Mouse (Mus musculus) mouse trophoblast stem cell (cell line): ENCODE data around the gene Ptprj.

Experiments used
- in situ Hi-C, 2 experiments: fragments of 300-500 bp; cut with MseI, MboI; formaldehyde crosslinking; loops; 2 replicates in 1 of 2; 3 replicates in 1 of 2; pipeline ENCODE4 v1.15.1; 2025

Gene Ptprj

GRCm38 (mm10) chr2:90559688-90560196, 20.7 kb downstream of the Ptprj start:
- in situ Hi-C loops: no loop called here

GRCm38 (mm10) chr2:90559015-90559687, 21.3 kb downstream of the Ptprj start:
- in situ Hi-C loops: no loop called here

- in situ Hi-C loops: no loop called here
Measured at GRCm38 (mm10) chr2:90558361-90558760, 22.1 kb downstream of the Ptprj start.

- in situ Hi-C loops: no loop called here
Measured at GRCm38 (mm10) chr2:90557913-90558312, 22.5 kb downstream of the Ptprj start.

GRCm38 (mm10) chr2:90555744-90556143, 24.7 kb downstream of the Ptprj start:
- in situ Hi-C loops: no loop called here

- in situ Hi-C loops: no loop called here
Measured at GRCm38 (mm10) chr2:90554806-90555205, 25.6 kb downstream of the Ptprj start.

GRCm38 (mm10) chr2:90553861-90554260, 26.6 kb downstream of the Ptprj start:
- in situ Hi-C loops: no loop called here

GRCm38 (mm10) chr2:90550656-90551055, 29.8 kb downstream of the Ptprj start:
- in situ Hi-C loops: no loop called here

GRCm38 (mm10) chr2:90548541-90548940, 31.9 kb downstream of the Ptprj start:
- in situ Hi-C loops: no loop called here

- in situ Hi-C loops: no loop called here
Measured at GRCm38 (mm10) chr2:90547144-90547609, 33.3 kb downstream of the Ptprj start.

GRCm38 (mm10) chr2:90545261-90545660, 35.2 kb downstream of the Ptprj start:
- in situ Hi-C loops: no loop called here

- in situ Hi-C loops: no loop called here
Measured at GRCm38 (mm10) chr2:90543989-90544388, 36.5 kb downstream of the Ptprj start.

- in situ Hi-C loops: no loop called here
Measured at GRCm38 (mm10) chr2:90543106-90543702, 37.2 kb downstream of the Ptprj start.

GRCm38 (mm10) chr2:90542656-90543055, 37.8 kb downstream of the Ptprj start:
- in situ Hi-C loops: no loop called here

- in situ Hi-C loops: no loop called here
Measured at GRCm38 (mm10) chr2:90539206-90539605, 41.2 kb downstream of the Ptprj start.

GRCm38 (mm10) chr2:90537244-90537643, 43.2 kb downstream of the Ptprj start:
- in situ Hi-C loops: no loop called here

GRCm38 (mm10) chr2:90536555-90536954, 43.9 kb downstream of the Ptprj start:
- in situ Hi-C loops: no loop called here

GRCm38 (mm10) chr2:90534751-90535150, 45.7 kb downstream of the Ptprj start:
- in situ Hi-C loops: no loop called here

GRCm38 (mm10) chr2:90533944-90534343, 46.5 kb downstream of the Ptprj start:
- in situ Hi-C loops: no loop called here

GRCm38 (mm10) chr2:90532095-90532494, 48.4 kb downstream of the Ptprj start:
- in situ Hi-C loops: no loop called here

GRCm38 (mm10) chr2:90528107-90528506, 52.3 kb downstream of the Ptprj start:
- in situ Hi-C loops: no loop called here

GRCm38 (mm10) chr2:90526971-90527370, 53.5 kb downstream of the Ptprj start:
- in situ Hi-C loops: no loop called here

GRCm38 (mm10) chr2:90526564-90526963, 53.9 kb downstream of the Ptprj start:
- in situ Hi-C loops: no loop called here
